Mouse (Mus musculus) liver, postnatal 0 days (tissue): ENCODE data around the gene Cisd3. TPM values are rescaled to one million over a fixed set of nuclear protein-coding genes. Genes with fewer than 3 reads are reported as not detected.

Source experiments
- ATAC-seq: fragments of 200-750 bp; cut with Nextera tagmentation; 2 replicates; pipeline ENCODE4 v1.8.0; 2017; ENCODE audit warnings: mild to moderate bottlenecking, moderate library complexity
- DNase-seq: peaks from one replicate; pipeline ENCODE4 v3.0.0-alpha.2; 2016
- H3K27ac ChIP-seq: fragments of 300-500 bp; sonication (generic); 2 replicates; pipeline ENCODE4 v1.5.1; 2014; ENCODE audit warnings: antibody characterized with exemption, moderate library complexity, mild to moderate bottlenecking, low read depth
- H3K27me3 ChIP-seq: fragments of 300-500 bp; sonication (generic); 2 replicates; pipeline ENCODE4 v1.6.1; 2014; ENCODE audit warnings: low read length, control low read depth, mixed read lengths; ENCODE audit not compliant: insufficient read depth
- H3K36me3 ChIP-seq: fragments of 300-500 bp; sonication (generic); replicated peaks from 2 replicates; pipeline ENCODE4 v1.6.1; 2014; ENCODE audit warnings: mild to moderate bottlenecking, control low read depth, low read length, moderate library complexity, mixed read lengths; ENCODE audit not compliant: insufficient read depth
- H3K4me1 ChIP-seq: fragments of 300-500 bp; sonication (generic); 2 replicates; pipeline ENCODE4 v1.6.1; 2014; ENCODE audit warnings: antibody characterized with exemption, mild to moderate bottlenecking, control low read depth; ENCODE audit not compliant: insufficient read depth
- H3K4me2 ChIP-seq: fragments of 300-500 bp; sonication (generic); 2 replicates; pipeline ENCODE4 v1.6.1; 2014; ENCODE audit warnings: low read depth, mild to moderate bottlenecking, low read length, moderate library complexity, mixed read lengths
- H3K4me3 ChIP-seq: fragments of 300-500 bp; sonication (generic); 2 replicates; pipeline ENCODE4 v1.5.1; 2014; ENCODE audit warnings: low read depth, low read length
- H3K9ac ChIP-seq: fragments of 300-500 bp; sonication (generic); replicated peaks from 2 replicates; pipeline ENCODE4 v1.6.1; 2014; ENCODE audit warnings: mild to moderate bottlenecking, moderate library complexity
- H3K9me3 ChIP-seq: fragments of 300-500 bp; sonication (generic); 2 replicates; pipeline ENCODE4 v1.6.1; 2016; ENCODE audit warnings: mild to moderate bottlenecking, control low read depth, low read length, mixed read lengths
- CTCF ChIP-seq: sonication (generic); IDR thresholded peaks from 2 replicates; pipeline ENCODE4 v1.5.1; 2016; ENCODE audit warnings: antibody characterized with exemption, low read depth
- EP300 ChIP-seq: IDR thresholded peaks from 2 replicates; pipeline ENCODE4 v1.6.1; 2016; ENCODE audit warnings: antibody characterized with exemption, low read depth, mild to moderate bottlenecking
- WGBS: fragments of 180-500 bp; shearing (Covaris S2); extraction: QIAGEN DNeasy Blood & Tissue Kit; methylation state at CpG from one replicate; pipeline ENCODE4 v1.1.7; 2014; ENCODE audit not compliant: insufficient replicate concordance; 5-methylcytosine and 5-hydroxymethylcytosine counted together
- polyA plus RNA-seq: library from polyadenylated mRNA; unstranded; fragments of >200 nt; fragmentation: Nextera tagmentation; extraction: Ambion mirVana; gene quantifications from 2 replicates; pipeline ENCODE4 v1.2.1, GENCODE M21; 2015

Gene Cisd3
- polyA plus RNA-seq, 1 experiment from 2014 or later = 54.6 TPM

DNA sequence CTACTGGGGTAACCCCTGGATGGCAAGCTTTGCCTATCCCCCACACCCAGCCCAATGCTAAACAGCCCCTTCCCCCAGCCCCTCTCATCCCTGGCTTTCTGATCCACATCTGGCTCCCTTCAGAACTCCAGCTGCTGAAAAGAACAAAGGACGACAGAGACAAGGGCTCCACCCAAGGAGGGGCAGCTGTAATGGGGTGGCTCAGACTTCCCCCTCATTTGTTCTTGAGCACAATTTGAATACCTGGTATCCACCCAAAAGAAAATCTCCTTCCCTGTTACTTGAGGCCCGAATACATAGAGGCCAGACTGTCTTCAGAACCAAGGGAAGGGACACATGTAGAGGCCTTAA is 14.5 kb upstream of the Cisd3 start:
- H3K4me2 ChIP-seq = no peak overlapping the region
- no peak overlapping the region for H3K9ac ChIP-seq
- H3K4me3 ChIP-seq = no peak overlapping the region
- H3K36me3 ChIP-seq = peaks cover 16% of the 10 kb centered on the region
- WGBS = 61% methylated on average over 2 of the region's 2 CpGs
- ATAC-seq (no peak), DNase-seq (no peak)
- no peaks in the 10 kb centered on the region for H3K4me1 ChIP-seq
- H3K27me3 ChIP-seq = no peaks in the 10 kb centered on the region
- no peak overlapping the region for H3K27ac ChIP-seq
- no peaks in the 10 kb centered on the region for H3K9me3 ChIP-seq
- TF ChIP-seq EP300 = no peak
- TF ChIP-seq CTCF = no peak

DNA sequence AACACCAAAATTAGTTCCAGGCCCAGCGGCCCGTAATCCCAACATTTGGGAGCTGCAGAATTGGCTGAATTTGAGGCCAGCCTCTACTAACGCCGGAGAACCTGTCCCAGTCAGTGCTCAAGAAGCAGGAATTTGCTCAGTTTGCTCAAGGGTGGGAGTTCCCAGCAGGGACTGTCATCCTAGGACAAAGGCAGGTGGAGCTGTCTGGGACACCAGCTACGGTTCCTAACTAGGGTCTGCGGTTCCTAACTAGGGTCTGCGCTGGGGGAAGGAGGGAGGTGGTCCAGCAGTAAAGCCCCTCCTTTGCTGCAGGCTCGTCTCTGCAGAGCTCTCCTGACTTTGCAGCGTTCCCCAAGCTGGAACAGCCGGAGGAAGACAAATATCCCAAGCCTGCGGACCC is 12.5 kb upstream of the Cisd3 start:
- H3K4me2 ChIP-seq = no peak overlapping the region
- 86% methylated on average over 11 of the region's 11 CpGs for WGBS
- H3K27ac ChIP-seq = no peak overlapping the region
- no peaks in the 10 kb centered on the region for H3K4me1 ChIP-seq
- H3K9ac ChIP-seq = no peak overlapping the region
- no peaks in the 10 kb centered on the region for H3K27me3 ChIP-seq
- DNase-seq = no peak
- no peak for ATAC-seq
- TF ChIP-seq CTCF (no peak), EP300 (no peak)
- H3K9me3 ChIP-seq = no peaks in the 10 kb centered on the region
- peaks cover 20% of the 10 kb centered on the region for H3K36me3 ChIP-seq
- no peak overlapping the region for H3K4me3 ChIP-seq

DNA sequence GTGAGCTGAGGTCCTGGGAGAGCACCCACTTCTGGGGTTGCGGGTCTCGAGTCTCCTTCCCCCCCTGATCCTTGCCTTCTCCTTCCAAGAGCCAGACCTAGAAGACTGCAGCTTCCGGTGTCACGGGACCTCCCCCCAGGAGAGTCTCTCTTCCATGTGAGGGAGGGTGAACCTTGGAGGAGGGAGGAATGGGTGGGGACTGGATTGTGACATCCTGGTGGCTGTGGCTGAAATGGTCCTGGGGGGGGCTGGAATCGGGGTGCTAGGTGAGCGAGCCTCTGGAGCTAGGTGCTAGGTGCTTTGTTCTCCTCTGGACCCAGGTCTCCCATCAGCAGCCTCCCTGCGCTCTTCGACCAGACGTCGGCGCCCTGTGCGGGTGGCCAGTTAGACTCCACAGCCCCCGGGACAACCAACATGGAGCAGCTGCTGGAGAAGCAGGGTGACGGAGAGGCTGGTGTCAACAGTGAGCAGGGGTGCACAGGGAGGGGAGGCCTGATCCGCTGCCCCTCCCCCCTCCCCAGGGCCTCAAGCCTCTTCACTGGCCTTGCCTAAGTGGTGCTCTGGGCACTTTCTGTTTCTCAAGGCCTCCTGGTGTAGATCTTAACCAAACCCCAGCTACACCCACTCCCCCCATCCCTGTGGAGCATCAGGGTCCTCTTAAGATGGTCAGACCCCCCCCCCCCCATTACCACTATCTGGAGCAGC is 9.4 kb upstream of the Cisd3 start:
- Histone ChIP-seq H3K9ac (no peak overlapping the region), H3K36me3 (peaks cover 20% of the 10 kb centered on the region), H3K4me1 (no peaks in the 10 kb centered on the region), H3K4me3 (no peak overlapping the region), H3K27ac (no peak overlapping the region), H3K4me2 (no peak overlapping the region), H3K9me3 (no peaks in the 10 kb centered on the region), H3K27me3 (no peaks in the 10 kb centered on the region)
- TF ChIP-seq EP300 (no peak), CTCF (no peak)
- DNase-seq (no peak), ATAC-seq (no peak)
- 89% methylated on average over 15 of the region's 15 CpGs for WGBS

GRCm38 (mm10) chr11:97677381-97677780 is 8.2 kb upstream of the Cisd3 start:
- Histone ChIP-seq H3K27ac (no peak overlapping the region), H3K9ac (no peak overlapping the region), H3K27me3 (no peaks in the 10 kb centered on the region), H3K4me1 (no peaks in the 10 kb centered on the region), H3K4me3 (no peak overlapping the region), H3K9me3 (no peaks in the 10 kb centered on the region), H3K36me3 (peaks cover 29% of the 10 kb centered on the region), H3K4me2 (no peak overlapping the region)
- TF ChIP-seq CTCF (no peak), EP300 (no peak)
- DNase-seq (no peak), ATAC-seq (no peak)
- WGBS = 80% methylated on average over 15 of the region's 15 CpGs

DNA sequence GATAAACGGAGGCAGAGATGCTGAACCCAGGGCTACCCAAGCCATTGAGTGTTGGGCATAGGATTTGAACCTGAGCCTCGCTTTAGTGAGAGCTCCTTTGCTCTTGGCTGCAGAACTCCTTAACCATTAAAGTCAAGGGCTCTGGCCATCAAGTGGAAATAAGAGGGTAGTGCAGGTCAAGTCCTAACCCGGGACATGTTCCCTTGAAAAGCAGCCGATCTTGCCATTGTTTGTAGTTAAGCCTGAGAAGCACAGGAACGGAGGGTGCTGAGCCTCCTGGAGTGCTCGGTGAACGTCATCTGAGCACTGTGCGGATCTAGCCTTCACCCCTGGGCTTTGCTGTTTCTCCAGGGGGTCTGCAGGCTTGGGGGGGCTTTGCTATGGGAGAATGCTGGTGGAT is 7.8 kb upstream of the Cisd3 start:
- Histone ChIP-seq H3K4me2 (no peak overlapping the region), H3K4me3 (no peak overlapping the region), H3K9ac (no peak overlapping the region), H3K36me3 (peaks cover 27% of the 10 kb centered on the region), H3K9me3 (no peaks in the 10 kb centered on the region), H3K27ac (no peak overlapping the region), H3K4me1 (no peaks in the 10 kb centered on the region), H3K27me3 (no peaks in the 10 kb centered on the region)
- DNase-seq = no peak
- no peak for ATAC-seq
- WGBS = 77% methylated on average over 8 of the region's 8 CpGs
- peak; percentile 16; the same call in 1 of the 2 replicates for TF ChIP-seq CTCF
- TF ChIP-seq EP300 = no peak

DNA sequence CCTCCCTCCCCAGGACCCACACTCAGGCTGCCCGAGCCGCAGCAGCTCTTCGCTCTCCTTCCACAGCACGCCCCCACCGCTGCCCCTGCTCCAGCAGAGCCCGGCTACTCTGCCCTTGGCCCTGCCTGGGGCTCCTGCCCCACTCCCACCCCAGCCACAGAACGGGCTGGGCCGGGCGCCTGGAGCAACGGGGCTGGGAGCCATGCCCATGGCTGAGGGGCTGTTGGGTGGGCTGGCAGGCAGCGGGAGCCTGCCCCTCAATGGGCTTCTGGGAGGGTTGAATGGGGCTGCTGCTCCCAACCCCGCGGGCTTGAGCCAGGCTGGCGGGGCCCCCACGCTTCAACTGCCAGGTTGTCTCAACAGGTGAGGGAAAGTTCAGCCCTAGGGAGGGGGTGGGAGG is 7.3 kb upstream of the Cisd3 start:
- Histone ChIP-seq H3K4me2 (no peak overlapping the region), H3K36me3 (peaks cover 25% of the 10 kb centered on the region), H3K9ac (no peak overlapping the region), H3K9me3 (no peaks in the 10 kb centered on the region), H3K4me3 (no peak overlapping the region), H3K4me1 (no peaks in the 10 kb centered on the region), H3K27ac (no peak overlapping the region), H3K27me3 (no peaks in the 10 kb centered on the region)
- DNase-seq (no peak), ATAC-seq (no peak)
- TF ChIP-seq CTCF = no peak
- no peak for TF ChIP-seq EP300
- 84% methylated on average over 12 of the region's 15 CpGs for WGBS

DNA sequence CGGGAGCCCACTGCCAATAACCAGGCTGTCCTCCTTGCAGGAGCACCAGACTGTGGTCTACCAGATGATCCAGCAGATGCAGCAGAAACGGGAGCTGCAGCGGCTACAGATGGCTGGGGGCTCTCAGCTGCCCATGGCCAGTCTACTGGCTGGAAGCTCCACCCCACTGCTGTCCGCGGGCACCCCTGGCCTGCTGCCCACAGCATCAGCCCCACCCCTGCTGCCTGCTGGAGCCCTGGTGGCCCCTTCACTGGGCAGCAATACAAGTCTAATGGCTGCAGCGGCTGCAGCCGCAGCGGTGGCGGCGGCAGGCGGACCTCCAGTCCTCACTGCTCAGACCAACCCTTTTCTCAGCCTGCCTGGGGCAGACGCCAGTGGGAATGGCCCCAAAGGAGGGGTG is 5.2 kb upstream of the Cisd3 start:
- Histone ChIP-seq H3K27me3 (no peaks in the 10 kb centered on the region), H3K4me3 (no peak overlapping the region), H3K4me2 (no peak overlapping the region), H3K36me3 (peaks cover 16% of the 10 kb centered on the region), H3K9me3 (no peaks in the 10 kb centered on the region), H3K4me1 (peaks cover 8% of the 10 kb centered on the region), H3K27ac (no peak overlapping the region), H3K9ac (no peak overlapping the region)
- TF ChIP-seq EP300 (no peak), CTCF (no peak)
- 82% methylated on average over 12 of the region's 12 CpGs for WGBS
- DNase-seq = no peak
- ATAC-seq = no peak
